Mouse (Mus musculus) heart, adult 2 months (tissue): ENCODE measurements around the gene Tmtc2. TPM values are rescaled to one million over a fixed set of nuclear protein-coding genes. Genes with fewer than 3 reads are reported as not detected.

Source experiments
- DNase-seq, 2 experiments: peaks; one replicate each; pipeline ENCODE4 v3.0.0; 2021
- H3K27ac ChIP-seq: fragments of 200-600 bp; 2 replicates; pipeline ENCODE4 v1.8.1; 2022
- H3K27me3 ChIP-seq: fragments of 200-500 bp; 2 replicates; pipeline ENCODE4 v1.6.1; 2012; ENCODE audit warnings: mild to moderate bottlenecking, low read length, inconsistent platforms, mixed read lengths; ENCODE audit not compliant: control insufficient read depth, insufficient read depth
- H3K36me3 ChIP-seq: fragments of 200-500 bp; 2 replicates; pipeline ENCODE4 v1.6.1; 2012; ENCODE audit warnings: low read length, inconsistent platforms; ENCODE audit not compliant: control insufficient read depth, insufficient read depth
- H3K4me1 ChIP-seq: fragments of 200-500 bp; 2 replicates; pipeline ENCODE4 v1.6.1; 2011; ENCODE audit warnings: low read length; ENCODE audit not compliant: control insufficient read depth, insufficient read depth
- H3K4me3 ChIP-seq: fragments of 200-600 bp; 2 replicates; pipeline ENCODE4 v1.8.1; 2022
- H3K79me2 ChIP-seq: fragments of 200-500 bp; replicated peaks from 2 replicates; pipeline ENCODE4 v1.6.1; 2012; ENCODE audit warnings: mild to moderate bottlenecking, inconsistent platforms, low read length, moderate library complexity, mixed read lengths; ENCODE audit not compliant: control insufficient read depth, insufficient read depth
- H3K9ac ChIP-seq: fragments of 200-500 bp; 2 replicates; pipeline ENCODE4 v1.6.1; 2012; ENCODE audit warnings: low read depth, mild to moderate bottlenecking, control low read depth, inconsistent platforms, low read length, mixed read lengths
- CTCF ChIP-seq: fragments of 200-600 bp; IDR thresholded peaks from 2 replicates; pipeline ENCODE4 v1.8.1; 2022; ENCODE audit warnings: antibody characterized with exemption, mild to moderate bottlenecking, moderate library complexity
- EP300 ChIP-seq: fragments of 200-500 bp; IDR thresholded peaks from 2 replicates; pipeline ENCODE4 v1.6.1; 2011; ENCODE audit warnings: low read depth, low read length, control low read depth; ENCODE audit not compliant: insufficient read depth
- POLR2A ChIP-seq: fragments of 200-500 bp; IDR thresholded peaks from 2 replicates; pipeline ENCODE4 v1.6.1; 2011; ENCODE audit warnings: mild to moderate bottlenecking, low read depth, low read length, control low read depth; ENCODE audit not compliant: insufficient read depth
- WGBS: fragments of 180-500 bp; shearing (Covaris S2); methylation state at CpG from one replicate; pipeline ENCODE4 v1.1.7; 2018; 5-methylcytosine and 5-hydroxymethylcytosine counted together
- intact Hi-C: fragments of 180-260 bp; cut with DNase I; formaldehyde crosslinking; loops from one replicate; pipeline ENCODE4 v1.15.1; 2025
- polyA plus RNA-seq: library from polyadenylated mRNA; depleted of rRNA; stranded (reverse); fragments of >200 nt; gene quantifications from 2 replicates; pipeline ENCODE4 v1.2.3, GENCODE M21; 2012
- total RNA-seq, 2 experiments: library from RNA; stranded (reverse); gene quantifications; 2 replicates each; pipeline ENCODE4 v1.2.3; 2021

Gene Tmtc2
- total and polyA plus RNA-seq, 3 experiments = 2.6 to 4.4 (median 4.4) TPM

DNA sequence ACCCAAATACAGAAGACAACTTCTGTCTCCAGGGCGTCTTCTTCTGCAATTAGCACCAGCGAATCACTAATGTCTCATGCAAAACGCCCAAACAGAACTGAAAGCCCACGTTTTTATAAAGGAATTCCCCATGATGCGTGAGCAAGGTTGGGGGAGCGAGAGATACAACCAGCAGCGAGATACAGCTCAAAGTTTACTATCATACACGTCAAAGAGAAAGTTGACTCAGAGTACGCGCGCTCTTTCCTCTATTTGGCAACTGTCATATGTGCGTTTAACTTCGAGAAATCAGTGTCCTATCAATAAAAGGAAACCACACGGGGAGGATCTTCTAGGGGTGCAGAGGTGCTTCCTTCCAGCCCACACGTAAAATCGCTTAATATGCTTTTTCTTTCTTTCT, 1.4 kb downstream of the Tmtc2 start:
- DNase-seq = peak in 1 of 2 experiments; percentile 10
- peak overlapping the region; percentile 36; the same call in 1 of the 2 replicates for H3K9ac ChIP-seq
- no peaks in the 10 kb centered on the region for H3K79me2 ChIP-seq
- H3K27ac ChIP-seq = peak overlapping the region; percentile 41; the same call in 1 of the 2 replicates
- no peaks in the 10 kb centered on the region for H3K27me3 ChIP-seq
- H3K4me3 ChIP-seq = peak overlapping the region; percentile 79
- WGBS = 2% methylated on average over 16 of the region's 16 CpGs
- no peaks in the 10 kb centered on the region; the same call in 1 of the 2 replicates for H3K36me3 ChIP-seq
- intact Hi-C loops = loop anchor here (5.0 to 10.0 kb wide), 2 partner anchors 196 to 428 kb away; no protein-coding TSS in a partner anchor
- H3K4me1 ChIP-seq = peaks cover 1% of the 10 kb centered on the region
- TF ChIP-seq CTCF (no peak), POLR2A (0 out of 2 replicates have a peak, but pooled peaks have one; percentile 12)

DNA sequence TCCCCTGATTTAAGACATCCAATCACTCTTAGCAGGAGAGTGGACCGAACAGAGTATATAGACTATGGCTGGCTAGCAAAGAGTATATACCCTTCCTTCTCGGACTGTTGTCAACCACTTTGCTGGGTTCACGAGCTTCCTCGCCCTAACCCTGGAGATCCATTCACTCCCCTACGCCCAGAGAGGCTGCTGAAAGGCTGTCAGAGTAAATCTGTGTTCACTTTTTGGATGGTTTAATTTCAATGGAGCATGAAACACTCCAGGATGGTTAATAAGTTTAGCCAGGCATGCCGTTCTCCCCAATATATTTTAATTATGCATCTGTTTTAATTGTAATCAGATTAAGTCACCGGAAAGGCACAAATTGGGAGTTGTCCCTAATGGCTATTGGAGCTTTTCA, 1.9 kb downstream of the Tmtc2 start:
- peaks cover 1% of the 10 kb centered on the region for H3K4me1 ChIP-seq
- no peaks in the 10 kb centered on the region for H3K79me2 ChIP-seq
- H3K27me3 ChIP-seq = no peaks in the 10 kb centered on the region
- intact Hi-C loops = loop anchor here (5.0 to 10.0 kb wide), 2 partner anchors 195 to 428 kb away; no protein-coding TSS in a partner anchor
- WGBS = 62% methylated on average over 7 of the region's 7 CpGs
- H3K9ac ChIP-seq = peak overlapping the region; percentile 29
- peak overlapping the region; percentile 79; the same call in 1 of the 2 replicates for H3K4me3 ChIP-seq
- no peaks in the 10 kb centered on the region; the same call in 1 of the 2 replicates for H3K36me3 ChIP-seq
- no peak for DNase-seq
- TF ChIP-seq EP300 (no peak), POLR2A (no peak), CTCF (no peak)
- peak overlapping the region; percentile 41; the same call in 1 of the 2 replicates for H3K27ac ChIP-seq

DNA sequence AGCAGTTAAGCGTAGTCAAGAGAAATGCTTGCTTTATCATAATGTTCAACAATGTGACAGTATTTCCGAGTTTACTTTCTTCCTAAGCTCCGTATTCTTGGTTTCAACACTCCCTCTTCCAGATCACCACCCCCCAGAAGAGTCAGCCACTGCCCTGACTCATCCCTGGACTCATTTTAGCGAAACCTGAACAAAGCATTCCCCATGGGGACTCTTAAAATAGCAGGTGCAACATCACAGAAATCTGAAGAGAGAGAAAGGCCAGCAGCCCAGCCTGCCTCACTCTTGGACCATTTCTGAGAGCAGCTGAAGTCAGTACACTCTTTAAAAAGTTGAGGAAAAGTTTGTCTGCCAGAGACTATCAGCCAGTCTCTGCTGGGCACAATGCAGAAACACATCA, 2.4 kb downstream of the Tmtc2 start:
- H3K9ac ChIP-seq = peak overlapping the region; percentile 29
- intact Hi-C loops = loop anchor here (5.0 to 10.0 kb wide), 2 partner anchors 195 to 427 kb away; no protein-coding TSS in a partner anchor
- WGBS = 47% methylated on average over 4 of the region's 4 CpGs
- no peaks in the 10 kb centered on the region for H3K36me3 ChIP-seq
- H3K27ac ChIP-seq = no peak overlapping the region; the same call in 1 of the 2 replicates
- TF ChIP-seq POLR2A (no peak), CTCF (no peak), EP300 (no peak)
- DNase-seq = no peak
- H3K27me3 ChIP-seq = no peaks in the 10 kb centered on the region
- peaks cover 1% of the 10 kb centered on the region for H3K4me1 ChIP-seq
- H3K4me3 ChIP-seq = no peak overlapping the region
- H3K79me2 ChIP-seq = no peaks in the 10 kb centered on the region

DNA sequence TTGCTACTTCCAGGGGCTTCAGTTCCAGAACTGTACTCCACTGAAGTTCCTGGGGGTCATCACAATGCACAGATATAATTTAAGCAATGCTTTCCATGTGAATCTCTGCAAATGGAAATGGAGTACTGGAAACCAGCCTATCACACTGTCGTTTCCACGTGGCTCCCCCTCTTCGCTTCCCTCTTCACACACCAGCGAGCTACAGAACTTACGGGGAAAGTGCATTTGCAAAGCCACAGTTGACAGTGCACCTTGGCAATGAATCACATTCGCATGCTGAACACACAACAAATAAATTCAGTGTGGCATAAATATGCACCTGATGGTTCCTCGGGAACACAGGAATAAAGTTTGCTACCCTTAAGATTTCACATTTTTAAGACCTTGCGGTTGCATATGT, 3.2 kb downstream of the Tmtc2 start:
- Histone ChIP-seq H3K36me3 (no peaks in the 10 kb centered on the region; the same call in 1 of the 2 replicates), H3K27ac (no peak overlapping the region), H3K4me1 (peaks cover 1% of the 10 kb centered on the region), H3K4me3 (no peak overlapping the region), H3K79me2 (no peaks in the 10 kb centered on the region), H3K27me3 (no peaks in the 10 kb centered on the region), H3K9ac (no peak overlapping the region)
- 85% methylated on average over 8 of the region's 8 CpGs for WGBS
- TF ChIP-seq CTCF (no peak), EP300 (no peak), POLR2A (no peak)
- intact Hi-C loops = loop anchor here (5.0 to 10.0 kb wide), 2 partner anchors 194 to 426 kb away; no protein-coding TSS in a partner anchor
- DNase-seq = no peak

DNA sequence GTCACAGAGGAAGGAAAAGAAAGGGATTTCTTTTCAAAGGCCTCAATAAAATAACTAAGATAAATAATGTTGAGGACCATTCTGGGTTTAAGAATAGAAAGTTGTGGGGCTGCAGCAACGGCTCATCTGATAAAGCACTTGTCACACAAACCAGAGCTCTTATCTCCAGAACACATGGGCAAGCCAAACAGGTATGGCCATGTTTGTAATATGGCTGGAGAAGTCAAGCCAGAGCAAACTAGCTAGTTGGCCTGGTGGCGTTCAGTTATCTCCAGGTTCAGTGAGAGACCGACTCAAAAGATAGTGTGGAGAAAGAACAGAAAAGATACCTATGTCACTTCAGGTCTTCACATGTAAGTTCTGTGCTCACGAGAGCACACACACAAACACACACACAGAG, 4.7 kb downstream of the Tmtc2 start:
- intact Hi-C loops = no loop called here
- Histone ChIP-seq H3K27me3 (no peaks in the 10 kb centered on the region), H3K4me3 (no peak overlapping the region), H3K36me3 (no peaks in the 10 kb centered on the region; the same call in 1 of the 2 replicates), H3K79me2 (no peaks in the 10 kb centered on the region), H3K27ac (no peak overlapping the region), H3K4me1 (peaks cover 1% of the 10 kb centered on the region), H3K9ac (no peak overlapping the region)
- no peak for DNase-seq
- WGBS = 64% methylated on average over 4 of the region's 4 CpGs
- TF ChIP-seq POLR2A = no peak
- TF ChIP-seq EP300 = no peak
- no peak for TF ChIP-seq CTCF

DNA sequence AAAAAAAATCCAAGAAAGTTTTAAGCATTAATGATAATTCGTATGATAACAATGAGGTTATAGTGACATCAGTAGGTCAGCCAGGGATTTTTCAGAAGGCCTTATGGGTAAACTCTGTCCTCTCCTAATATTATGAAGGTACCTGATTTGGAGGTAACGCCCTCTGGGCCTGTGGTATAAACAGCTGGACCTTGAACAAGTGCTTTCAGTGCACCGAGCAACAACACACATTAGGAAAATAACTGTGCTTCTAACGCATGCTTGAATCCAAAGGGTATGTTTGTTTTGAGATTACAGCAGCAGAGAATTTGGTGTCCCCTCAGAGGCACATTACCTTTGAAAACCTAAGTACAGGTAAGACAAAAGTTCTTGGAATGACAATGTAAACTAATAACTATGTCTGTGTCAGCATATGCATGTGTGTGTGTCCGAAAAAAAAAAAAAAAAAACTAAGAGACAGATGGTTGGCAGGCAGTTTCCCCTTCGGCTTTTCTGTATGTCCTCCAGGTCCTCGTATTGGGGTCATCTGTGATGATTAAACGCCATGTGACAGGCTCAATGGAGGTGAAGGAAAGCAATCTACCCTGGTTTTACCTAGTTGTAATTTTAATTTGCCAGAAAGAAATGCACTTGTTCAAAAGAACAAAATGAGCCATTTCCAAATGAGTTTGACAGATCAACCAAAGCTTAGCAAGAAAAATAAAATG, 6.3 kb downstream of the Tmtc2 start:
- intact Hi-C loops = no loop called here

More for the DNA sequence above, 6.3 kb downstream of the Tmtc2 start:
- TF ChIP-seq EP300 = no peak
- TF ChIP-seq CTCF = no peak
- H3K4me3 ChIP-seq = no peak overlapping the region
- H3K79me2 ChIP-seq = no peaks in the 10 kb centered on the region
- no peaks in the 10 kb centered on the region; the same call in 1 of the 2 replicates for H3K36me3 ChIP-seq
- DNase-seq = no peak
- H3K9ac ChIP-seq = no peak overlapping the region
- WGBS = 88% methylated on average over 8 of the region's 8 CpGs
- no peaks in the 10 kb centered on the region for H3K27me3 ChIP-seq
- H3K4me1 ChIP-seq = peaks cover 1% of the 10 kb centered on the region
- H3K27ac ChIP-seq = no peak overlapping the region
